Mouse (Mus musculus) midbrain, embryonic 10.5 days (tissue): ENCODE data around the gene Kcnk2. TPM values are rescaled to one million over a fixed set of nuclear protein-coding genes. Genes with fewer than 3 reads are reported as not detected.

Experiments used
- DNase-seq: peaks from one replicate; pipeline ENCODE4 v3.0.0-alpha.2; 2017; ENCODE audit warnings: low spot score
- H3K27ac ChIP-seq: fragments of 300-500 bp; sonication (generic); replicated peaks from 2 replicates; pipeline ENCODE4 v1.5.1; 2016; ENCODE audit warnings: mild to moderate bottlenecking
- H3K27me3 ChIP-seq: fragments of 300-500 bp; sonication (generic); 2 replicates; pipeline ENCODE4 v1.6.1; 2016; ENCODE audit warnings: low read depth, mild to moderate bottlenecking; ENCODE audit not compliant: poor library complexity, severe bottlenecking
- H3K36me3 ChIP-seq: fragments of 300-500 bp; sonication (generic); 2 replicates; pipeline ENCODE4 v1.6.1; 2016; ENCODE audit warnings: mild to moderate bottlenecking, moderate library complexity
- H3K4me1 ChIP-seq: fragments of 300-500 bp; sonication (generic); 2 replicates; pipeline ENCODE4 v1.6.1; 2016
- H3K4me3 ChIP-seq: fragments of 300-500 bp; sonication (generic); 2 replicates; pipeline ENCODE4 v1.5.1; 2016; ENCODE audit warnings: mild to moderate bottlenecking, moderate library complexity
- H3K9me3 ChIP-seq: fragments of 300-500 bp; sonication (generic); replicated peaks from 2 replicates; pipeline ENCODE4 v1.6.1; 2016; ENCODE audit warnings: mild to moderate bottlenecking
- WGBS: fragments of 180-500 bp; shearing (Covaris S2); methylation state at CpG from one replicate; pipeline ENCODE4 v1.1.7; 2016; 5-methylcytosine and 5-hydroxymethylcytosine counted together
- microRNA-seq: library from miRNA; unstranded; fragments of <30 nt; microRNA quantifications from one replicate; pipeline ENCODE4, GENCODE M21; 2017
- polyA plus RNA-seq: library from polyadenylated mRNA; unstranded; fragments of >200 nt; fragmentation: Nextera tagmentation; extraction: Ambion mirVana; gene quantifications from 2 replicates; pipeline ENCODE4 v1.2.1, GENCODE M21; 2016

Gene Kcnk2
- polyA plus RNA-seq, 1 experiment from 2014 or later = 2.7 TPM

DNA sequence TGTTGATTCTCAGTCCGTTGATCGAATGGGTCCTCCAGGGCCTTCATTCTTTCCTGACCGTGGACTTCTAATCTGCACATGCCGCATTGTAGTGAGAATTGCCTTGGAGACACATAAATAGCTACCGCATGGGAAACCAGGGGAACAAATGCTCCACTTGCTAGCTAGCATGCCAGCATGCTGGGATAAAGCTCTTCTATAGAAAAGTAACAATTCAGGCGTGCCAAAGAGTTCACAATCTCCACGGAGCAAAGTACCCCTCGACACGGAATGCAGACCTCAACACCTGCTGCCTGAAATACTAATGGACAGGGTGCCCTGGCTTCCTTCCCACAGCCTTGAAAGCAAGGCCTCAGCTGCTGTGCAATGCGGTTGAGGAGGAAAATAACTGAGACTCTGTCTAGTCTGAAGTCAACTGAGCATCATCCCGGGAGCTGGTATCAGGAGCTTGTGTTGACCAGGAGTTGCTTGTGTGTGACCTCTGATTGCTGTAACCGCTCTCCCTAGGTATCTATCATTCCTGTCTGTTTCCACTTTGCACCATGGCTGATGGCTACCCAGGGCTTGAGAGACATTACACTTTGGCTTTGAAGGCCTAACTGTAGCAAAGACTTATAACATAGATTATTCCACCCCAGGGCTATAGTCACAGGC, 214.2 kb downstream of the Kcnk2 start:
- Histone ChIP-seq H3K36me3 (no peaks in the 10 kb centered on the region), H3K4me1 (peaks cover 47% of the 10 kb centered on the region), H3K9me3 (no peaks in the 10 kb centered on the region), H3K4me3 (no peak overlapping the region), H3K27me3 (no peaks in the 10 kb centered on the region), H3K27ac (peak overlapping the region; percentile 85)
- peak; percentile 80 for DNase-seq
- 33% methylated on average over 12 of the region's 12 CpGs for WGBS

DNA sequence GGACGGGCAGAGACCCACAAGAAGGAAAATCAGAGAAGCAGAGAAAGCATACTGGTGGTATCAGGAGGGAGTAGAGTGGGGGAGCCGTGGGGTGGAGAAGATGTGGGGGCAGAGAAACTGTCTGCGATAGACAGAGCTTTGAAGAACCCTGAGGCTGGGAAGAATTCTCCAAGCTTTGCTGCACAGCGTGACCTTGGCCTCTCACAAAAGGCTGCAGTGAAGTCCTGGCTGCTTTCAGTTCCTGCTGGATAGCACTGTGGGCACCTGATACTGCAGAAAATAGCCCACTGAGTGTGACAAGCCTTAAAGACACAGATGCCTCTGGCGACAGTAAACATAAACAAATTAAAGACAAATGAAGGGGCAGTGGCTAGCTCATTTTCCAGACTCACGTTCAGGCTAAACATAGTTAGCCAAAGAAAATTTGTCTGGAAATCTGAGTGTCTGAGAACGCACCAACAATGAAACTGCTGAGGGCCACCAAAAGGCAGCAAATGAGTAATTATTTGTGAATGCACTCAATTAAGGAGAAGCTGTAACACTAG, 216.8 kb downstream of the Kcnk2 start:
- no peak overlapping the region for H3K4me3 ChIP-seq
- DNase-seq = peak; percentile 20
- WGBS = 58% methylated on average over 7 of the region's 7 CpGs
- H3K36me3 ChIP-seq = no peaks in the 10 kb centered on the region
- peaks cover 47% of the 10 kb centered on the region for H3K4me1 ChIP-seq
- H3K9me3 ChIP-seq = no peaks in the 10 kb centered on the region
- no peaks in the 10 kb centered on the region for H3K27me3 ChIP-seq
- peak overlapping the region; percentile 79 for H3K27ac ChIP-seq

DNA sequence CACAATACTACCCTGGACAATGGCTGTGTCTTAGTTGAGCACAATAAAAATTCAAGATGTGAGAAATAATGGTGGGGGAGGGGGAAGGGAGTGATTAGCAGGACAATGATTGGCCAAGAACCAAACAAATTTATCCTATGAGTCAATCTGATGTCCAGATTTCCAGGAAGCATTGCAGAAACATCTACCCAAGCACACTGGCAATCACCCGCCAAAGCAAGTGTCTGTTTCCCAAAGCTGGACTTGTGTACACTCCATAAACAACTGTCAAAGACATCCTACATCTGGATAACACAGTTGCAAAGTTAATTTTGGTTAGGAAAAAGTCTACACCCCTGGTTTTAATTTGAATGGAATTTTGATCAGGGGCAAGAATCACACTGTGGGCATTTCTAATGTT, 224.3 kb downstream of the Kcnk2 start:
- Histone ChIP-seq H3K4me1 (peaks cover 6% of the 10 kb centered on the region; the same call in 1 of the 2 replicates), H3K27ac (no peak overlapping the region), H3K27me3 (no peaks in the 10 kb centered on the region), H3K4me3 (no peak overlapping the region), H3K36me3 (no peaks in the 10 kb centered on the region), H3K9me3 (no peaks in the 10 kb centered on the region)
- DNase-seq = no peak
- 93% methylated on average over 1 of the region's 1 CpGs for WGBS

DNA sequence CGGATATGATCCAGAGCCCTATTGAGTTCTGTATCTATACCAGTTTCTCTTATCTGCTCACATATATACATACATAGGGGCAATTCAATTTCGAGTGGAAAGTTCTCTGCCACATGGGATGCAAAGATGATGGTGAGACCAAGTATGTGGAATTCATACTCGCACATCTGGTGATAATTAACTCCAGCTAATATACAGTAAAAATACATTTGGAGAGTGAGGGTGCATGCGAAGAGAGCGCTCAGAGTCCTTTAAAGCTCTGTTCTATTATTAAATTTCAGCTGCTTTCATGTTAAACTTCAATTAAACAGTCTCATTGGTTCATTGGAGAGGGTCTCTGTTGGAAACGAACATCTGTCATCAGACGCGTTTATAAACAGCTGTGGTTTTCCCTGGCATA, 228.6 kb downstream of the Kcnk2 start:
- Histone ChIP-seq H3K9me3 (no peaks in the 10 kb centered on the region), H3K4me1 (no peaks in the 10 kb centered on the region), H3K4me3 (no peak overlapping the region), H3K27me3 (no peaks in the 10 kb centered on the region), H3K27ac (no peak overlapping the region), H3K36me3 (no peaks in the 10 kb centered on the region)
- 91% methylated on average over 8 of the region's 8 CpGs for WGBS
- DNase-seq = no peak

DNA sequence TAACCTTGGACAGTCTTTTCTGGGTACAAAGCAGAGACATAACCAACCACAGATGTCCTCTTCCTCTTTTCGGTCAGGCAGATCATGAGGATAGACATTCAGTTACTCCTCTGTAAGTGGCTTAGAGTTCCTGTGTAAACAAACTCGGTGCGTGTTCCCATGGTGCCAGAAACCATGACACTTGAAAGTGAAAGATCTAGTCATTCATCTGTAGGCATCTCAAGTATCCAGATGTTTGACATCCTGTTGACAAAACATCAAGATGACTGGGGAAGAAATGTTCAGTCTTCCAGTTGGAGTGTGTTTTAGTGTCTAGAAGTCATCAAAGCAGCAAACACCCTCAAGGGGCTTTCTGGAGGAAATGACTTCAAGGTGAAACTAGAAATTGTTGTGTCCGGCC, 230.9 kb downstream of the Kcnk2 start:
- no peaks in the 10 kb centered on the region for H3K27me3 ChIP-seq

DNA sequence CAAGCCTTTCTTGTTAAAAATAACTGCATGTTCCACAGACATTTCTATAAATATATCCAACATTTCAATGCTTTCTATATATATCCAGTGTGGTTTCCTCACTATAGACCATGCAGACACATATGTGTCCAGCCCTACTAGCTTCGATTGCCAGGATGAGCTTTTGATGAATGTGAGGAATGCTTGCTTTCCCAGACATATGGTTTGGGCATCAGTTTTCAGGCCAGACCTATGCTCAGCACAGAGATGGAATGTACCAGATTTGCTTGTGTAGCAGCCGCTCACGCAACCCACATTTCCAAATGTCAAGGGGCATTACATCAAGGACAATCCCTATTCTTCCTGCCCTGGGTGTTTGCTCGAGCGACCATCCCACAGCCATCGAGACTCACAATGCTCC, 236.3 kb downstream of the Kcnk2 start:
- Histone ChIP-seq H3K27ac (no peak overlapping the region), H3K27me3 (no peaks in the 10 kb centered on the region), H3K4me1 (no peaks in the 10 kb centered on the region), H3K4me3 (no peak overlapping the region), H3K9me3 (no peaks in the 10 kb centered on the region), H3K36me3 (no peaks in the 10 kb centered on the region)
- 87% methylated on average over 6 of the region's 6 CpGs for WGBS
- no peak for DNase-seq

More for the DNA sequence above, 230.9 kb downstream of the Kcnk2 start:
- no peak for DNase-seq
- H3K4me1 ChIP-seq = no peaks in the 10 kb centered on the region
- H3K27ac ChIP-seq = no peak overlapping the region
- 72% methylated on average over 4 of the region's 4 CpGs for WGBS
- no peaks in the 10 kb centered on the region for H3K36me3 ChIP-seq
- H3K9me3 ChIP-seq = no peaks in the 10 kb centered on the region
- no peak overlapping the region for H3K4me3 ChIP-seq

DNA sequence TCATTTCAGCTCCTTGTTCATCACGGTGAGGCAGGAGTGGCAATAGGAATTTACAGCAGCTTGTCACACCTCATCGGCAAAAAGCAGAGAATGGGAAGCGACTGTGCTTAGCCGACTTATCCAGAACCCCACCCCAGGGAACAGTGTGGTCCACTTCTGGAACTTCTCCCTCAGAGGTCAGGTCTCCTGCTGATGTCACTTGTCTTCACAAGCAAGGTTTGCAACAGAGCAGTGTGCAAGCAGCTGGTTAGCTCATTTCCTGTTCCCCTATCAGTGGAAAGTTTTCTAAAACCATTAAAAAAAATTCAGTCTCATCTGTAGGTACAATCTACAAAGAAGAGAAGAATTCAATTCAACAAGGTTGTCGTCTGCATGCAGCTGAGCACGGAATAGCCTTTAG, 236.9 kb downstream of the Kcnk2 start:
- 85% methylated on average over 6 of the region's 6 CpGs for WGBS
- H3K27me3 ChIP-seq = no peaks in the 10 kb centered on the region
- H3K4me1 ChIP-seq = no peaks in the 10 kb centered on the region
- no peak overlapping the region for H3K27ac ChIP-seq
- no peak overlapping the region for H3K4me3 ChIP-seq
- no peaks in the 10 kb centered on the region for H3K9me3 ChIP-seq
- no peak for DNase-seq
- H3K36me3 ChIP-seq = no peaks in the 10 kb centered on the region

DNA sequence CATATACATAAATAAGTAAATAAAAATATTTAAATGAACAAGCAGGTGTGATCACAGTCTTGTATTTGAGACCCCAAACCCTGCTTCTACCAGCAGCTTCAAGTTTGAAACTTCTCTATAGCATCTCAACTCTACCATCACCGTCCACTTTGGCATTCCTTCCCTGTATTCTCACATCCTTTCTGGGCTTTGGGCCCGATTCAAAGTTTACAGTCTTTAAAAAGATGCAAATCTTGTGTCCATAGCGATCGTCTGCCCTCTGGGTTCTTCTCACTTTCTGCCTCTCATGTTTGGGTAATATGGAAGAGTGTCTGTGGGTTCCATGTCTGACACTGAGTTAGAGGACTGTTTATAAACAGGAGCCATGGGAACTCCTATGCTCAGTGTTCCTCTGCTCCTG, 237.4 kb downstream of the Kcnk2 start:
- no peaks in the 10 kb centered on the region for H3K27me3 ChIP-seq
- 93% methylated on average over 4 of the region's 4 CpGs for WGBS
- H3K4me3 ChIP-seq = no peak overlapping the region
- no peaks in the 10 kb centered on the region for H3K36me3 ChIP-seq
- DNase-seq = no peak
- H3K9me3 ChIP-seq = no peaks in the 10 kb centered on the region
- no peak overlapping the region for H3K27ac ChIP-seq
- H3K4me1 ChIP-seq = no peaks in the 10 kb centered on the region

DNA sequence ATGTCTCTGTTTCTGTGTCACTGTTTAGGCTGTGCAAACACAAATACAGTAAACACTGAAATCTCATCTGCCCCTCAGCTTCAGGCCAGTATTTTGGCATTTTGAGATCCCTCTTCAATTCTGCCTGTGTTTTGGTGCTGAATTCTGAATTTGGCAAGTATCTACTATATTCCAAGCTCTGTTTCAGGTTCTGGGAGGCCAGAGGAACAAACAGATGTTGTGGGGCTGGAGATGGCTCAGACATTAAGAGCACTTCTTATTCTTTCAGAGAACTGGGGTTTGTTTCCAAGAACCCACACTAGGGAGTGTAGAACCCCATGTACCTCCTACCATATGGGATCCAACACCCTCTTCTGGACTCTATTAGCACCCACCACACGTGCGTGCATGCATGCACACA, 237.8 kb downstream of the Kcnk2 start:
- WGBS = 97% methylated on average over 2 of the region's 2 CpGs
- H3K27ac ChIP-seq = no peak overlapping the region
- DNase-seq = no peak
- no peaks in the 10 kb centered on the region for H3K36me3 ChIP-seq
- no peaks in the 10 kb centered on the region for H3K27me3 ChIP-seq
- no peaks in the 10 kb centered on the region for H3K4me1 ChIP-seq
- H3K4me3 ChIP-seq = no peak overlapping the region
- H3K9me3 ChIP-seq = no peaks in the 10 kb centered on the region

Small RNAs within 50 kb of the gene (microRNA-seq; reads per million reads assigned to microRNA genes)
- not detected for gene Gm24092
